Mouse (Mus musculus) bone marrow macrophage, adult 2 months (primary cell): ENCODE measurements around the gene Khsrp. TPM values are rescaled to one million over a fixed set of nuclear protein-coding genes. Genes with fewer than 3 reads are reported as not detected.
A peak's percentile ranks its signal among the peaks of the same experiment; 100 is the strongest.

Source experiments
- H3K27ac ChIP-seq: 2 replicates; pipeline ENCODE4 v1.5.1; 2012; ENCODE audit warnings: low read depth, low read length; ENCODE audit not compliant: insufficient read depth
- H3K4me1 ChIP-seq: 2 replicates; pipeline ENCODE4 v1.6.1; 2012; ENCODE audit warnings: low read length; ENCODE audit not compliant: control insufficient read depth, insufficient read depth
- H3K4me3 ChIP-seq: 2 replicates; pipeline ENCODE4 v1.5.1; 2012; ENCODE audit warnings: mild to moderate bottlenecking, low read length, moderate library complexity; ENCODE audit not compliant: insufficient read depth
- CTCF ChIP-seq: IDR thresholded peaks from 2 replicates; pipeline ENCODE4 v1.5.1; 2012; ENCODE audit warnings: low read depth, mild to moderate bottlenecking, low read length, moderate library complexity
- POLR2A ChIP-seq: IDR thresholded peaks from 2 replicates; pipeline ENCODE4 v1.6.1; 2012; ENCODE audit warnings: mild to moderate bottlenecking, low read depth, low read length, borderline replicate concordance
- polyA plus RNA-seq: library from polyadenylated mRNA; stranded (reverse); fragments of >200 nt; gene quantifications from 2 replicates; pipeline ENCODE4 v1.2.4, GENCODE M21; 2012; ENCODE audit not compliant: missing spikeins, insufficient read depth, insufficient read length

Khsrp gene
- polyA plus RNA-seq, 1 experiment: 76.5 TPM

GRCm38 (mm10) chr17:57032854-57033253 is 1.5 kb upstream of the Khsrp start:
- peak overlapping the region; percentile 61; the same call in 1 of the 2 replicates for H3K4me3 ChIP-seq
- no peak overlapping the region for H3K27ac ChIP-seq
- no peak for TF ChIP-seq POLR2A
- no peak for TF ChIP-seq CTCF
- peaks cover 17% of the 10 kb centered on the region for H3K4me1 ChIP-seq

DNA sequence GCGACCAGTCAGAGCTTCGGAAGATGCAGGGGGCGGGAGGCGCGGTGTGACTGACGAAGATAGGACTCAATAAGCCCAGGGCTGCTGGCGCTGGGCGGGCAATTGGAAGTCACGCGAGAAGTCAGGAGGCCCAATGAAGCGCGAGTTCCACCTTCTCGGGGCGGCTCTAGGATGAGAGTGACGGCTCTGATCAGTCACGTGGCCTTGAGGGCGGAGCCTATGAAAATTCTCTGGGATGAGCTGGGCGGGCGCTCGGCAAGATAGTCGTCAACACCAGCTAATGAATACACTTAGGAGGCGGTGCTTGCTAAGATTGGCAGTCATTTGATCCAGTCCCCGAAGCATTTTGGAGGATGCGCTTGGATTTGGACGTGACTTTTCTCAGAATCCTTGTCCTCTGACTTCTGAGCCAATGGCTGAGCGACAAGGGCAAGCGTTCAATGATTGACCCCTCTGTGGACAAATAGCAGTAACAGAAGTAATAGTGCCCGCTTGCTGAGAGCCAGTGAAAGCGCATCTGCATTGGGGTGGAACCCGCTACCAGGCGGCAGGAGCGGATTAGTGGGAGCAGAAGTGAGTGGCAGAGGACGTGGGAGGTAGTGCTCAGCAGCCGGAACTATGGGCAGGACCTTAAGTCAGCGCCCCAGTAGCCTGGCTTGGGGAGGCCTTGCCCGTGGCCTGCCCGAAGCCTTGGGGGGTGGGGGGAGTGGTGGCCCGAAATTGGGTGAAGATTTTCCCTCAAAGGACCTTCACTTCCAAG is 519 bp upstream of the Khsrp start:
- TF ChIP-seq CTCF: no peak
- TF ChIP-seq POLR2A: no peak
- H3K27ac ChIP-seq: peak overlapping the region; percentile 78
- H3K4me3 ChIP-seq: peak overlapping the region; percentile 61
- H3K4me1 ChIP-seq: peaks cover 14% of the 10 kb centered on the region

DNA sequence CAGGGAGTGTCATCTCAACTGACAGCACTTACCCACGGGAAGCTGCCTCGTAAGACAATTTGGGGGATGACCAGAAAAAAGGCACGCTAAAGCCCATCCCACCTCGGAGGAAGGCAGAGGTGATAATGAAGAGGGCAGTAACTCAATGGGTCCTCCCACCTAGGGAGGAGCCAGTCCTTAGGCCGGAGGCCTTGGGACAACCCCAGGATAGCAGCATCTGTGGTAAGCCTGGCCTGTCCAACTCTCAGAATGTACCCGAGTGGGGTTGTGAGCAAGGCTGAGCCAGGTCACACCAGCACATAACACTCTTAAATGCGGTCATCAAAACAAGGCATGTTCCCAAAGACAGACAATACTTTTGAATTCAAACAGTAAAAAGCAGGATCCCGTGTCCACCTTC is 1.6 kb downstream of the Khsrp start:
- no peak for TF ChIP-seq CTCF
- no peak for TF ChIP-seq POLR2A
- Histone ChIP-seq H3K27ac (no peak overlapping the region), H3K4me3 (peak overlapping the region; percentile 86), H3K4me1 (peaks cover 14% of the 10 kb centered on the region)

DNA sequence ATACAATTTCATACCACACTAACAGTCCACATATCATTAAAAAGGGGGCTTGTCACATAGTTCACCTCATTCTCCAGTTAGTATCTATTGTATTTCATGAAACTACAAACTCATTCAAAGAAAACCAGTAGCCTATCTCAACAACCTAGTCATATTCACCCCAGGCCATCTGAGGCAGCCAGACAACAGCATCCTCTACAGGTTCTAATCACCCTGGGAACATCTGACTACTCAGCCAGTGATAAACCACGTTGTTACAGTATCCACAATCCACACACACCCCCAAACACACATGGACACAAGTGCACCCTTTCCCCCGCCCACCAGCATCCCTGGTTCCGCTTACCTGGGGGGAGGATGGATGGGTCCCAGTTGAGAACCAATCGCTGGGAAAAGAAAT is 3.9 kb downstream of the Khsrp start:
- Histone ChIP-seq H3K4me1 (peaks cover 9% of the 10 kb centered on the region), H3K27ac (no peak overlapping the region), H3K4me3 (no peak overlapping the region)
- TF ChIP-seq CTCF (no peak), POLR2A (no peak)

DNA sequence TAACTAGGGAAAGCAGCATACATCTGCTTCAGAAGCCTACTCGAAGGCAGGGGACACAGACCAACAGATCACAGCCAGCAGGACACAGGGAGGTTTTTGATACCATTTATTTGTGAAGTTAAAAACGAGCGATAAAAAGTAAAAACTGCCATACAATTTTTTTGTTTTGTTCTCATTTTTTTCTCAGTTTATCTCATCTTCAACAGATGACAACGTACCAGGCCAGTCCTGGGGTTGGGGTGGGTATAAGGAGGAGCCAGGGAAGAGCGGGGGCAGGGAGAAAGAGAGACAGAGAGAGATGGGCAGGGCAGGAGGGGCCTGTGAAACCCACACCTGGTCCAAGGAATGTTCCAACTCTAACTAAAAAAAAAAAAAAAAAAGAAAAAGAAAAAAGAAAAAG is 10.4 kb downstream of the Khsrp start:
- H3K27ac ChIP-seq: no peak overlapping the region
- no peak for TF ChIP-seq CTCF
- TF ChIP-seq POLR2A: no peak
- H3K4me1 ChIP-seq: peaks cover 10% of the 10 kb centered on the region; the same call in 1 of the 2 replicates
- H3K4me3 ChIP-seq: no peak overlapping the region

DNA sequence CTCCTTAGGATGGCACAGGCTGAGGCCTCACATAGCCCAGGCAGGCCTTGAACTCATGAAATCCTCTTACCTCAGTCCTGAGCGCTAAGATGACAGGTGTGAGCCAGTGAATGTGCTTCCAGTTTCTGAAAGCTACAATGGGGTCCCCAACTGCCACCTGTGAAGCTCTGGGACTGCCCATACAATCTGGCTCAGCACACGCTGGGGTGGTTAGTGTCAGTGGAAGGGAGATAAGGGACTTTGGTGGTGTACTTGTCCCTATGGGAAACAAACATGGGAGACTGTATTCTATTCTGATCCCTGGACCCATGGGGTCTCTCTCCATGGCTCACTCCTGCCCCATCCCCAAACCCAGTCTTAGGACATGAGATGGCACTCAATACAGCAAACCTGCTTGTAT is 11.6 kb downstream of the Khsrp start:
- H3K27ac ChIP-seq: no peak overlapping the region
- H3K4me3 ChIP-seq: no peak overlapping the region
- TF ChIP-seq POLR2A: no peak
- no peak for TF ChIP-seq CTCF
- peaks cover 10% of the 10 kb centered on the region; the same call in 1 of the 2 replicates for H3K4me1 ChIP-seq

- no peak overlapping the region for H3K27ac ChIP-seq
- H3K4me3 ChIP-seq: peak overlapping the region; percentile 82
- no peak for TF ChIP-seq POLR2A
- TF ChIP-seq CTCF: no peak
- H3K4me1 ChIP-seq: peaks cover 15% of the 10 kb centered on the region
These were observed 19.0 kb downstream of the Khsrp start for GRCm38 (mm10) chr17:57012245-57012795.

- Histone ChIP-seq H3K4me3 (peak within 1 kb of the TSS; percentile 82), H3K4me1 (peaks cover 13% of the 10 kb centered on the region)
- TF ChIP-seq CTCF (no peak), POLR2A (0 out of 2 replicates have a peak, but pooled peaks have one; percentile 70)
These were observed 19.8 kb downstream of the Khsrp start, which contains the start of the genes Gtf2f1 and Gm17949 for GRCm38 (mm10) chr17:57011236-57012141. Gtf2f1 (minus strand) TSS chr17:57011288. Gm17949 (plus strand) TSS chr17:57011469.

DNA sequence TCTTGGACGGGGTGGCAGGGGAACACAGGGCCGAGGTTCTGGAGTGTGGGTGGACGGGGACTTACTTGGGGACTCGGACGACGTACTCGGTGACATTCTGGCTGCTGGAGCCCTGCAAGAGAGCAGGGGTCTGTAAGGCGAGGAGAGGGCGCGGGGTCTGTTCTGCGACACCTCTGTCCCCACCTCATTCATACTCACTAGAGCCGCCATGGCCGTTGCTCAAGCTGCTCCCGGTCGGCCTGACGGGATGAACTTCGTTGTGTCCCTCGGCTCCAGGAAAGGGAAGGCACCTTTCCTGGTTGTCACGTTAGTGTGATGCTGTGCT is 20.4 kb downstream of the Khsrp start:
- Histone ChIP-seq H3K4me1 (peaks cover 10% of the 10 kb centered on the region), H3K27ac (peak overlapping the region; percentile 66), H3K4me3 (peak overlapping the region; percentile 79)
- no peak for TF ChIP-seq POLR2A
- no peak for TF ChIP-seq CTCF

More at GRCm38 (mm10) chr17:57011236-57012141, 19.8 kb downstream of the Khsrp start, which contains the start of the genes Gtf2f1 and Gm17949:
- H3K27ac ChIP-seq: peak within 1 kb of the TSS; percentile 66
